Mouse (Mus musculus): ENCODE measurements around the gene Rtl1.

Gene Rtl1

GRCm38 (mm10) chr12:109596232-109596631 lies 3.9 kb downstream of the Rtl1 start:
- POLR2A ChIA-PET, result interaction anchor here in 1 of 4 experiments (0.7 to 5.6 kb wide), 7 partner anchors 10 to 785 kb away, joined by 3 to 32 read pairs (median 4); no protein-coding TSS in a partner anchor
- CTCF ChIA-PET, result interaction anchor here in 1 of 4 experiments (0.7 kb wide), 1 partner anchor 10 kb away, joined by 4 read pairs; no protein-coding TSS in a partner anchor

GRCm38 (mm10) chr12:109595753-109596152 lies 4.4 kb downstream of the Rtl1 start:
- CTCF ChIA-PET, result interaction anchor here in 3 of 4 experiments (0.6 to 0.7 kb wide), 4 partner anchors 10 to 780 kb away, joined by 3 to 5 read pairs (median 4); no protein-coding TSS in a partner anchor
- POLR2A ChIA-PET, result interaction anchor here in 1 of 4 experiments (0.6 to 5.6 kb wide), 6 partner anchors 11 to 99 kb away, joined by 3 to 32 read pairs (median 4); no protein-coding TSS in a partner anchor

- ChIA-PET POLR2A (interaction anchor here in 2 of 4 experiments (0.6 to 5.6 kb wide), 4 partner anchors 9 to 1048 kb away, joined by 3 to 32 read pairs (median 6); no protein-coding TSS in a partner anchor), CTCF (interaction anchor here (0.6 to 0.7 kb wide), 9 partner anchors 12 to 836 kb away, joined by 3 to 9 read pairs (median 3); no protein-coding TSS in a partner anchor)
Observed at GRCm38 (mm10) chr12:109594961-109595360, 5.2 kb downstream of the Rtl1 start.

GRCm38 (mm10) chr12:109582185-109582584 lies 17.9 kb downstream of the Rtl1 start:
- POLR2A ChIA-PET, result no interaction called here
- CTCF ChIA-PET, result no interaction called here

- CTCF ChIA-PET, result no interaction called here
- POLR2A ChIA-PET, result interaction anchor here in 1 of 4 experiments (1.4 to 6.5 kb wide), 2 partner anchors 7 to 13 kb away, joined by 3 to 60 read pairs; no protein-coding TSS in a partner anchor
Observed at GRCm38 (mm10) chr12:109572259-109572658, 27.9 kb downstream of the Rtl1 start.

- ChIA-PET POLR2A (interaction anchor here in 2 of 4 experiments (0.8 to 1.8 kb wide), 7 partner anchors 10 to 61 kb away, joined by 3 to 7 read pairs (median 3); no protein-coding TSS in a partner anchor), CTCF (no interaction called here)
Observed at GRCm38 (mm10) chr12:109560111-109560695, 39.9 kb downstream of the Rtl1 start.

- POLR2A ChIA-PET, result interaction anchor here in 2 of 4 experiments (0.8 to 2.3 kb wide), 8 partner anchors 11 to 63 kb away, joined by 3 to 10 read pairs (median 3); no protein-coding TSS in a partner anchor
- CTCF ChIA-PET, result no interaction called here
Observed at GRCm38 (mm10) chr12:109558891-109559487, 41.1 kb downstream of the Rtl1 start.

GRCm38 (mm10) chr12:109558226-109558824 lies 41.8 kb downstream of the Rtl1 start:
- ChIA-PET POLR2A (interaction anchor here in 1 of 4 experiments (1.5 to 2.3 kb wide), 2 partner anchors 8 to 12 kb away, joined by 4 to 10 read pairs; no protein-coding TSS in a partner anchor), CTCF (interaction anchor here in 2 of 4 experiments (1.0 to 1.3 kb wide), 2 partner anchors 8 kb away, joined by 3 to 5 read pairs; no protein-coding TSS in a partner anchor)

GRCm38 (mm10) chr12:109555837-109556409 lies 44.2 kb downstream of the Rtl1 start:
- POLR2A ChIA-PET, result interaction anchor here in 2 of 4 experiments (0.7 to 1.8 kb wide), 4 partner anchors 10 to 794 kb away, joined by 3 to 8 read pairs (median 4); no protein-coding TSS in a partner anchor
- CTCF ChIA-PET, result no interaction called here

- CTCF ChIA-PET, result interaction anchor here in 2 of 4 experiments (0.5 to 0.7 kb wide), 2 partner anchors 598 to 1848 kb away, joined by 3 to 4 read pairs; no protein-coding TSS in a partner anchor
Observed at GRCm38 (mm10) chr12:109553568-109553967, 46.6 kb downstream of the Rtl1 start.

GRCm38 (mm10) chr12:109552754-109553525 lies 47.2 kb downstream of the Rtl1 start:
- POLR2A ChIA-PET, result interaction anchor here in 3 of 4 experiments (0.6 to 2.1 kb wide), 8 partner anchors 10 to 647 kb away, joined by 3 to 7 read pairs (median 4); no protein-coding TSS in a partner anchor
- CTCF ChIA-PET, result interaction anchor here in 2 of 4 experiments (0.7 kb wide), 2 partner anchors 598 to 866 kb away, joined by 3 read pairs; no protein-coding TSS in a partner anchor

More at GRCm38 (mm10) chr12:109553568-109553967, 46.6 kb downstream of the Rtl1 start:
- POLR2A ChIA-PET, result interaction anchor here in 3 of 4 experiments (0.6 to 2.1 kb wide), 8 partner anchors 10 to 648 kb away, joined by 3 to 7 read pairs (median 3); no protein-coding TSS in a partner anchor

- ChIA-PET CTCF (interaction anchor here in 1 of 4 experiments (0.6 kb wide), 1 partner anchor 1015 kb away, joined by 8 read pairs; no protein-coding TSS in a partner anchor), POLR2A (interaction anchor here in 3 of 4 experiments (1.1 to 2.1 kb wide), 6 partner anchors 9 to 63 kb away, joined by 3 to 7 read pairs (median 4); no protein-coding TSS in a partner anchor)
Observed at GRCm38 (mm10) chr12:109551771-109552170, 48.4 kb downstream of the Rtl1 start.

GRCm38 (mm10) chr12:109547085-109547484 lies 53.0 kb downstream of the Rtl1 start:
- POLR2A ChIA-PET, result interaction anchor here in 2 of 4 experiments (0.6 to 2.8 kb wide), 9 partner anchors 11 to 1291 kb away, joined by 3 to 13 read pairs (median 5); no protein-coding TSS in a partner anchor
- CTCF ChIA-PET, result interaction anchor here in 1 of 4 experiments (0.6 to 0.9 kb wide), 2 partner anchors 16 to 41 kb away, joined by 3 read pairs; no protein-coding TSS in a partner anchor

- CTCF ChIA-PET, result no interaction called here
Observed at GRCm38 (mm10) chr12:109545875-109546732, 54.0 kb downstream of the Rtl1 start.

GRCm38 (mm10) chr12:109543281-109543923 lies 56.7 kb downstream of the Rtl1 start:
- CTCF ChIA-PET, result interaction anchor here (0.6 to 1.6 kb wide), 25 partner anchors 9 to 639 kb away, joined by 3 to 16 read pairs (median 4); no protein-coding TSS in a partner anchor

More at GRCm38 (mm10) chr12:109545875-109546732, 54.0 kb downstream of the Rtl1 start:
- POLR2A ChIA-PET, result interaction anchor here in 1 of 4 experiments (1.6 to 2.8 kb wide), 3 partner anchors 12 to 21 kb away, joined by 4 to 13 read pairs (median 10); no protein-coding TSS in a partner anchor

More at GRCm38 (mm10) chr12:109543281-109543923, 56.7 kb downstream of the Rtl1 start:
- POLR2A ChIA-PET, result interaction anchor here in 3 of 4 experiments (0.6 to 6.9 kb wide), 17 partner anchors 8 to 406 kb away, joined by 3 to 133 read pairs (median 5); no protein-coding TSS in a partner anchor

Data from embryonic stem cell, embryonic (primary cell).